Mouse (Mus musculus): ENCODE results near the gene Atxn7l3.

Gene Atxn7l3

GRCm38 (mm10) chr11:102318576-102319409 is 22.4 kb upstream of the Atxn7l3 start:
- no peak for DNase-seq (ENCODE audit: low spot score)

GRCm38 (mm10) chr11:102317901-102318575 is 21.6 kb upstream of the Atxn7l3 start:
- DNase-seq (ENCODE audit: low spot score): no peak

- no peak for DNase-seq (ENCODE audit: low spot score)
These were observed 21.0 kb upstream of the Atxn7l3 start for GRCm38 (mm10) chr11:102317298-102317900.

- DNase-seq (ENCODE audit: low spot score): peak; percentile 84
These were observed 20.3 kb upstream of the Atxn7l3 start for GRCm38 (mm10) chr11:102316572-102317297.

GRCm38 (mm10) chr11:102315690-102316571 is 19.5 kb upstream of the Atxn7l3 start:
- no peak for DNase-seq (ENCODE audit: low spot score)

- DNase-seq (ENCODE audit: low spot score): no peak
These were observed 17.9 kb upstream of the Atxn7l3 start for GRCm38 (mm10) chr11:102314321-102314720.

GRCm38 (mm10) chr11:102312586-102312985 is 16.2 kb upstream of the Atxn7l3 start:
- DNase-seq (ENCODE audit: low spot score): no peak

GRCm38 (mm10) chr11:102311966-102312365 is 15.5 kb upstream of the Atxn7l3 start:
- DNase-seq (ENCODE audit: low spot score): no peak

GRCm38 (mm10) chr11:102310768-102311695 is 14.6 kb upstream of the Atxn7l3 start:
- no peak for DNase-seq (ENCODE audit: low spot score)

- DNase-seq (ENCODE audit: low spot score): no peak
These were observed 13.6 kb upstream of the Atxn7l3 start for GRCm38 (mm10) chr11:102309821-102310617.

GRCm38 (mm10) chr11:102308979-102309378 is 12.5 kb upstream of the Atxn7l3 start:
- DNase-seq (ENCODE audit: low spot score): peak; percentile 96

GRCm38 (mm10) chr11:102308104-102308503 is 11.7 kb upstream of the Atxn7l3 start:
- no peak for DNase-seq (ENCODE audit: low spot score)

- no peak for DNase-seq (ENCODE audit: low spot score)
These were observed 8.9 kb upstream of the Atxn7l3 start for GRCm38 (mm10) chr11:102305359-102305758.

GRCm38 (mm10) chr11:102304141-102304540 is 7.7 kb upstream of the Atxn7l3 start:
- DNase-seq (ENCODE audit: low spot score): no peak

GRCm38 (mm10) chr11:102299839-102300238 is 3.4 kb upstream of the Atxn7l3 start:
- no peak for DNase-seq (ENCODE audit: low spot score)

- DNase-seq (ENCODE audit: low spot score): no peak
These were observed 1.4 kb upstream of the Atxn7l3 start for GRCm38 (mm10) chr11:102297577-102298556.

GRCm38 (mm10) chr11:102295598-102296471 is 596 bp downstream of the Atxn7l3 start:
- DNase-seq (ENCODE audit: low spot score): no peak

Data from left cerebral cortex, adult 11 months (tissue).